Mouse (Mus musculus): ENCODE results near the gene Nup205. TPM values are rescaled to one million over a fixed set of nuclear protein-coding genes. Genes with fewer than 3 reads are reported as not detected.

Nup205 gene
- polyA plus RNA-seq (2015; fragmentation: Nextera tagmentation; extraction: Ambion mirVana) = 16.6 and 17.5 TPM in 2 replicates

GRCm38 (mm10) chr6:35176979-35177649 lies at the start of gene Nup205:
Gene Nup205, plus strand, starts transcription at chr6:35177421.

GRCm38 (mm10) chr6:35133579-35134488 lies 43.4 kb upstream of the Nup205 start, which contains the start of gene Cnot4:
Gene Cnot4, minus strand, starts transcription at chr6:35133724.

Other genes starting within 250 kb of the Nup205 start
- 0.40 and 0.42 TPM in 2 replicates for gene Slc23a4, start 189.0 kb upstream of the Nup205 start, polyA plus RNA-seq (2015; fragmentation: Nextera tagmentation; extraction: Ambion mirVana)
- gene Cnot4, start 43.7 kb upstream of the Nup205 start, polyA plus RNA-seq (2015; fragmentation: Nextera tagmentation; extraction: Ambion mirVana) = 16.7 and 19.7 TPM in 2 replicates
- 0.13 and 0.22 TPM in 2 replicates for gene Slc13a4, start 130.7 kb downstream of the Nup205 start, polyA plus RNA-seq (2015; fragmentation: Nextera tagmentation; extraction: Ambion mirVana)
- 1.8 and 2.2 TPM in 2 replicates for gene Fam180a, start 148.7 kb downstream of the Nup205 start, polyA plus RNA-seq (2015; fragmentation: Nextera tagmentation; extraction: Ambion mirVana)